Mouse (Mus musculus): ENCODE results near the gene Klhl2.
A peak's percentile ranks its signal among the peaks of the same experiment; 100 is the strongest.

Gene Klhl2

GRCm38 (mm10) chr8:64849897-64850541, at the start of gene Klhl2:
Klhl2 (minus strand) TSS chr8:64850017.
- peak; percentile 84 for DNase-seq (ENCODE audit: low read depth)

- DNase-seq (ENCODE audit: low read depth) = no peak
Observed at GRCm38 (mm10) chr8:64898710-64899109, 48.9 kb upstream of the Klhl2 start.

- no peak for DNase-seq (ENCODE audit: low read depth)
Observed at GRCm38 (mm10) chr8:64896731-64897130, 46.9 kb upstream of the Klhl2 start.

GRCm38 (mm10) chr8:64880619-64881200, 30.9 kb upstream of the Klhl2 start:
- DNase-seq (ENCODE audit: low read depth) = no peak

GRCm38 (mm10) chr8:64877630-64878312, 28.0 kb upstream of the Klhl2 start:
- no peak for DNase-seq (ENCODE audit: low read depth)

- DNase-seq (ENCODE audit: low read depth) = peak; percentile 58
Observed at GRCm38 (mm10) chr8:64871469-64872165, 21.8 kb upstream of the Klhl2 start.

GRCm38 (mm10) chr8:64870218-64870617, 20.4 kb upstream of the Klhl2 start:
- no peak for DNase-seq (ENCODE audit: low read depth)

GRCm38 (mm10) chr8:64849091-64849896, 523 bp downstream of the Klhl2 start:
- DNase-seq (ENCODE audit: low read depth) = peak; percentile 44

- DNase-seq (ENCODE audit: low read depth) = peak; percentile 32
Observed at GRCm38 (mm10) chr8:64848245-64848785, 1.5 kb downstream of the Klhl2 start.

- peak; percentile 13 for DNase-seq (ENCODE audit: low read depth)
Observed at GRCm38 (mm10) chr8:64847650-64848049, 2.2 kb downstream of the Klhl2 start.

- no peak for DNase-seq (ENCODE audit: low read depth)
Observed at GRCm38 (mm10) chr8:64847241-64847640, 2.6 kb downstream of the Klhl2 start.

- no peak for DNase-seq (ENCODE audit: low read depth)
Observed at GRCm38 (mm10) chr8:64845314-64845713, 4.5 kb downstream of the Klhl2 start.

GRCm38 (mm10) chr8:64844043-64844481, 5.8 kb downstream of the Klhl2 start:
- DNase-seq (ENCODE audit: low read depth) = no peak

- DNase-seq (ENCODE audit: low read depth) = no peak
Observed at GRCm38 (mm10) chr8:64843168-64843567, 6.6 kb downstream of the Klhl2 start.

- DNase-seq (ENCODE audit: low read depth) = no peak
Observed at GRCm38 (mm10) chr8:64841747-64842406, 7.9 kb downstream of the Klhl2 start.

- DNase-seq (ENCODE audit: low read depth) = no peak
Observed at GRCm38 (mm10) chr8:64839628-64840027, 10.2 kb downstream of the Klhl2 start.

- DNase-seq (ENCODE audit: low read depth) = no peak
Observed at GRCm38 (mm10) chr8:64835475-64836122, 14.2 kb downstream of the Klhl2 start.

- no peak for DNase-seq (ENCODE audit: low read depth)
Observed at GRCm38 (mm10) chr8:64834071-64834877, 15.5 kb downstream of the Klhl2 start.

- DNase-seq (ENCODE audit: low read depth) = no peak
Observed at GRCm38 (mm10) chr8:64832581-64833135, 17.2 kb downstream of the Klhl2 start.
